Mouse (Mus musculus): ENCODE data around the gene Slc22a5.
A peak's percentile ranks its signal among the peaks of the same experiment; 100 is the strongest.
"Not testable (repeated sequence)": the region's sequence is repeated elsewhere in the genome, so short reads cannot be mapped to it uniquely, and the experiment has no call there.

Slc22a5 gene

GRCm38 (mm10) chr11:53888242-53888641, 3.2 kb downstream of the Slc22a5 start:
- DNase-seq (ENCODE audit: low spot score) = no peak

- DNase-seq (ENCODE audit: low spot score) = no peak
Observed at GRCm38 (mm10) chr11:53883287-53883686, 8.2 kb downstream of the Slc22a5 start.

- DNase-seq (ENCODE audit: low spot score) = not testable (repeated sequence)
Observed at GRCm38 (mm10) chr11:53878096-53878495, 13.4 kb downstream of the Slc22a5 start.

GRCm38 (mm10) chr11:53876488-53876887, 15.0 kb downstream of the Slc22a5 start:
- no peak for DNase-seq (ENCODE audit: low spot score)

- DNase-seq (ENCODE audit: low spot score) = no peak
Observed at GRCm38 (mm10) chr11:53874706-53875105, 16.8 kb downstream of the Slc22a5 start.

GRCm38 (mm10) chr11:53873909-53874704, 17.4 kb downstream of the Slc22a5 start:
- not testable (repeated sequence) for DNase-seq (ENCODE audit: low spot score)

- DNase-seq (ENCODE audit: low spot score) = no peak
Observed at GRCm38 (mm10) chr11:53871786-53872507, 19.5 kb downstream of the Slc22a5 start.

- no peak for DNase-seq (ENCODE audit: low spot score)
Observed at GRCm38 (mm10) chr11:53869172-53869571, 22.3 kb downstream of the Slc22a5 start.

GRCm38 (mm10) chr11:53868323-53868722, 23.1 kb downstream of the Slc22a5 start:
- not testable (repeated sequence) for DNase-seq (ENCODE audit: low spot score)

GRCm38 (mm10) chr11:53864724-53865310, 26.6 kb downstream of the Slc22a5 start:
- not testable (repeated sequence) for DNase-seq (ENCODE audit: low spot score)

GRCm38 (mm10) chr11:53860944-53861343, 30.5 kb downstream of the Slc22a5 start:
- DNase-seq (ENCODE audit: low spot score) = not testable (repeated sequence)

- DNase-seq (ENCODE audit: low spot score) = peak; percentile 57
Observed at GRCm38 (mm10) chr11:53858761-53859580, 32.5 kb downstream of the Slc22a5 start, which contains the start of gene Gm12216. Gm12216 (minus strand) TSS chr11:53859256.

- DNase-seq (ENCODE audit: low spot score) = no peak
Observed at GRCm38 (mm10) chr11:53858058-53858760, 33.3 kb downstream of the Slc22a5 start.

- DNase-seq (ENCODE audit: low spot score) = no peak
Observed at GRCm38 (mm10) chr11:53853665-53854064, 37.8 kb downstream of the Slc22a5 start.

- no peak for DNase-seq (ENCODE audit: low spot score)
Observed at GRCm38 (mm10) chr11:53851795-53852194, 39.7 kb downstream of the Slc22a5 start.

- DNase-seq (ENCODE audit: low spot score) = peak; percentile 85
Observed at GRCm38 (mm10) chr11:53849588-53850320, 41.7 kb downstream of the Slc22a5 start.

- no peak for DNase-seq (ENCODE audit: low spot score)
Observed at GRCm38 (mm10) chr11:53845680-53846079, 45.8 kb downstream of the Slc22a5 start.

GRCm38 (mm10) chr11:53843106-53843505, 48.4 kb downstream of the Slc22a5 start:
- DNase-seq (ENCODE audit: low spot score) = no peak

GRCm38 (mm10) chr11:53842161-53842581, 49.3 kb downstream of the Slc22a5 start:
- no peak for DNase-seq (ENCODE audit: low spot score)

- no peak for DNase-seq (ENCODE audit: low spot score)
Observed at GRCm38 (mm10) chr11:53841514-53841913, 49.9 kb downstream of the Slc22a5 start.

All from testis, postnatal 10 days (tissue).